Mouse (Mus musculus) brain, embryonic 18.5 days (tissue): ENCODE measurements around the gene Phf20.
A peak's percentile ranks its signal among the peaks of the same experiment; 100 is the strongest.
"Not testable (repeated sequence)": the region's sequence is repeated elsewhere in the genome, so short reads cannot be mapped to it uniquely, and the experiment has no call there.

Experiments
- DNase-seq: peaks from one replicate; pipeline ENCODE4 v3.0.0-alpha.2; 2012; ENCODE audit warnings: low read depth, low spot score

Gene Phf20

GRCm38 (mm10) chr2:156197129-156197911 lies 1.1 kb downstream of the Phf20 start:
- no peak for DNase-seq

GRCm38 (mm10) chr2:156199944-156200343 lies 3.7 kb downstream of the Phf20 start:
- no peak for DNase-seq

- DNase-seq: no peak
These were observed 5.2 kb downstream of the Phf20 start for GRCm38 (mm10) chr2:156201486-156201885.

- no peak for DNase-seq
These were observed 6.7 kb downstream of the Phf20 start for GRCm38 (mm10) chr2:156202848-156203437.

GRCm38 (mm10) chr2:156203917-156204316 lies 7.7 kb downstream of the Phf20 start:
- no peak for DNase-seq

GRCm38 (mm10) chr2:156217786-156218185 lies 21.5 kb downstream of the Phf20 start:
- no peak for DNase-seq

- DNase-seq: no peak
These were observed 25.8 kb downstream of the Phf20 start for GRCm38 (mm10) chr2:156222100-156222499.

- DNase-seq: no peak
These were observed 27.8 kb downstream of the Phf20 start for GRCm38 (mm10) chr2:156224043-156224442.

- no peak for DNase-seq
These were observed 31.4 kb downstream of the Phf20 start for GRCm38 (mm10) chr2:156227689-156228088.

GRCm38 (mm10) chr2:156229171-156229570 lies 32.9 kb downstream of the Phf20 start:
- no peak for DNase-seq

GRCm38 (mm10) chr2:156231340-156231739 lies 35.1 kb downstream of the Phf20 start:
- no peak for DNase-seq

- peak; percentile 73 for DNase-seq
These were observed 37.1 kb downstream of the Phf20 start for GRCm38 (mm10) chr2:156233275-156233948.

GRCm38 (mm10) chr2:156234016-156234415 lies 37.8 kb downstream of the Phf20 start:
- DNase-seq: not testable (repeated sequence)

GRCm38 (mm10) chr2:156235847-156236246 lies 39.6 kb downstream of the Phf20 start:
- DNase-seq: no peak

GRCm38 (mm10) chr2:156241662-156242061 lies 45.4 kb downstream of the Phf20 start:
- no peak for DNase-seq

- no peak for DNase-seq
These were observed 46.7 kb downstream of the Phf20 start for GRCm38 (mm10) chr2:156243011-156243410.

- DNase-seq: no peak
These were observed 51.3 kb downstream of the Phf20 start for GRCm38 (mm10) chr2:156247599-156247998.

- DNase-seq: no peak
These were observed 54.5 kb downstream of the Phf20 start for GRCm38 (mm10) chr2:156250761-156251160.

- no peak for DNase-seq
These were observed 55.0 kb downstream of the Phf20 start for GRCm38 (mm10) chr2:156251291-156251690.

- no peak for DNase-seq
These were observed 60.8 kb downstream of the Phf20 start for GRCm38 (mm10) chr2:156257051-156257450.

- no peak for DNase-seq
These were observed 61.9 kb downstream of the Phf20 start for GRCm38 (mm10) chr2:156257922-156258761.

GRCm38 (mm10) chr2:156260968-156261367 lies 64.7 kb downstream of the Phf20 start:
- DNase-seq: no peak
